Mouse (Mus musculus): ENCODE measurements at regions not wholly inside any gene's neighbourhood (a gene's known extent, or its start where the extent isn't known, plus 50 kb on each side); places are given as distances from the start of the nearest gene placed in this dataset.

GRCm38 (mm10) chr3:54587127-54587995 lies 105.2 kb upstream of the Supt20 start:
- WGBS, result 84% methylated on average over 21 of the region's 21 CpGs
- no peak overlapping the region for H3K4me2 ChIP-seq (replicated peaks)
- ATAC-seq (ENCODE audit: low FRiP score, low read depth), result no peak
- no peaks in the 10 kb centered on the region for H3K4me1 ChIP-seq
- no peaks in the 10 kb centered on the region for H3K27me3 ChIP-seq
- H3K36me3 ChIP-seq, result no peaks in the 10 kb centered on the region
- H3K4me3 ChIP-seq, result no peak overlapping the region
- H3K9ac ChIP-seq (replicated peaks), result no peak overlapping the region
- H3K9me3 ChIP-seq, result no peaks in the 10 kb centered on the region
- no peak overlapping the region for H3K27ac ChIP-seq (replicated peaks)

GRCm38 (mm10) chr3:54588198-54588597 lies 104.4 kb upstream of the Supt20 start:
- ATAC-seq (ENCODE audit: low FRiP score, low read depth), result no peak
- no peak overlapping the region for H3K27ac ChIP-seq (replicated peaks)
- H3K27me3 ChIP-seq, result no peaks in the 10 kb centered on the region
- no peak overlapping the region for H3K4me2 ChIP-seq (replicated peaks)
- H3K36me3 ChIP-seq, result no peaks in the 10 kb centered on the region
- WGBS, result 75% methylated on average over 5 of the region's 5 CpGs
- H3K9me3 ChIP-seq, result no peaks in the 10 kb centered on the region
- H3K9ac ChIP-seq (replicated peaks), result no peak overlapping the region
- H3K4me1 ChIP-seq, result no peaks in the 10 kb centered on the region
- H3K4me3 ChIP-seq, result no peak overlapping the region

GRCm38 (mm10) chr3:54589976-54590375 lies 102.6 kb upstream of the Supt20 start:
- no peak overlapping the region for H3K9ac ChIP-seq (replicated peaks)
- H3K4me3 ChIP-seq, result no peak overlapping the region
- no peak overlapping the region for H3K27ac ChIP-seq (replicated peaks)
- no peaks in the 10 kb centered on the region for H3K27me3 ChIP-seq
- H3K4me1 ChIP-seq, result no peaks in the 10 kb centered on the region
- no peak overlapping the region for H3K4me2 ChIP-seq (replicated peaks)
- 74% methylated on average over 9 of the region's 9 CpGs for WGBS
- no peaks in the 10 kb centered on the region for H3K36me3 ChIP-seq
- no peak for ATAC-seq (ENCODE audit: low FRiP score, low read depth)
- H3K9me3 ChIP-seq, result no peaks in the 10 kb centered on the region

- H3K4me1 ChIP-seq, result no peaks in the 10 kb centered on the region
- no peak overlapping the region for H3K4me3 ChIP-seq
- H3K27ac ChIP-seq (replicated peaks), result no peak overlapping the region
- 65% methylated on average over 3 of the region's 3 CpGs for WGBS
- no peaks in the 10 kb centered on the region for H3K36me3 ChIP-seq
- H3K9me3 ChIP-seq, result no peaks in the 10 kb centered on the region
- no peak overlapping the region for H3K4me2 ChIP-seq (replicated peaks)
- ATAC-seq (ENCODE audit: low FRiP score, low read depth), result no peak
- no peak overlapping the region for H3K9ac ChIP-seq (replicated peaks)
- no peaks in the 10 kb centered on the region for H3K27me3 ChIP-seq
Measured at GRCm38 (mm10) chr3:54591160-54591559, 101.4 kb upstream of the Supt20 start.

GRCm38 (mm10) chr3:54592064-54592463 lies 100.5 kb upstream of the Supt20 start:
- 87% methylated on average over 2 of the region's 2 CpGs for WGBS
- Histone ChIP-seq H3K27ac (replicated peaks) (no peak overlapping the region), H3K4me3 (no peak overlapping the region), H3K4me2 (replicated peaks) (no peak overlapping the region), H3K4me1 (no peaks in the 10 kb centered on the region), H3K9ac (replicated peaks) (no peak overlapping the region), H3K27me3 (no peaks in the 10 kb centered on the region), H3K36me3 (no peaks in the 10 kb centered on the region), H3K9me3 (no peaks in the 10 kb centered on the region)
- no peak for ATAC-seq (ENCODE audit: low FRiP score, low read depth)

GRCm38 (mm10) chr3:54592655-54593428 lies 99.8 kb upstream of the Supt20 start:
- no peak overlapping the region for H3K4me2 ChIP-seq (replicated peaks)
- no peak for ATAC-seq (ENCODE audit: low FRiP score, low read depth)
- 84% methylated on average over 14 of the region's 14 CpGs for WGBS
- H3K27ac ChIP-seq (replicated peaks), result no peak overlapping the region
- H3K27me3 ChIP-seq, result no peaks in the 10 kb centered on the region
- H3K4me3 ChIP-seq, result no peak overlapping the region
- H3K36me3 ChIP-seq, result no peaks in the 10 kb centered on the region
- no peak overlapping the region for H3K9ac ChIP-seq (replicated peaks)
- no peaks in the 10 kb centered on the region for H3K4me1 ChIP-seq
- H3K9me3 ChIP-seq, result no peaks in the 10 kb centered on the region

GRCm38 (mm10) chr3:54595193-54595592 lies 97.4 kb upstream of the Supt20 start:
- H3K27me3 ChIP-seq, result no peaks in the 10 kb centered on the region
- H3K27ac ChIP-seq (replicated peaks), result no peak overlapping the region
- no peak for ATAC-seq (ENCODE audit: low FRiP score, low read depth)
- H3K4me1 ChIP-seq, result no peaks in the 10 kb centered on the region
- no peak overlapping the region for H3K4me3 ChIP-seq
- no peaks in the 10 kb centered on the region for H3K9me3 ChIP-seq
- H3K9ac ChIP-seq (replicated peaks), result no peak overlapping the region
- 81% methylated on average over 3 of the region's 3 CpGs for WGBS
- no peak overlapping the region for H3K4me2 ChIP-seq (replicated peaks)
- H3K36me3 ChIP-seq, result no peaks in the 10 kb centered on the region

GRCm38 (mm10) chr3:54597326-54598274 lies 95.0 kb upstream of the Supt20 start:
- Histone ChIP-seq H3K27me3 (no peaks in the 10 kb centered on the region), H3K4me3 (no peak overlapping the region), H3K4me2 (replicated peaks) (no peak overlapping the region), H3K4me1 (no peaks in the 10 kb centered on the region), H3K27ac (replicated peaks) (no peak overlapping the region), H3K9ac (replicated peaks) (no peak overlapping the region), H3K9me3 (no peaks in the 10 kb centered on the region), H3K36me3 (no peaks in the 10 kb centered on the region)
- ATAC-seq (ENCODE audit: low FRiP score, low read depth), result no peak
- 77% methylated on average over 11 of the region's 11 CpGs for WGBS

GRCm38 (mm10) chr3:54598296-54598695 lies 94.3 kb upstream of the Supt20 start:
- no peaks in the 10 kb centered on the region for H3K36me3 ChIP-seq
- H3K27me3 ChIP-seq, result no peaks in the 10 kb centered on the region
- no peak overlapping the region for H3K27ac ChIP-seq (replicated peaks)
- H3K4me1 ChIP-seq, result no peaks in the 10 kb centered on the region
- ATAC-seq (ENCODE audit: low FRiP score, low read depth), result no peak
- 52% methylated on average over 5 of the region's 5 CpGs for WGBS
- H3K9ac ChIP-seq (replicated peaks), result no peak overlapping the region
- no peak overlapping the region for H3K4me2 ChIP-seq (replicated peaks)
- no peak overlapping the region for H3K4me3 ChIP-seq
- no peaks in the 10 kb centered on the region for H3K9me3 ChIP-seq

- 81% methylated on average over 4 of the region's 4 CpGs for WGBS
- no peak overlapping the region for H3K4me2 ChIP-seq (replicated peaks)
- ATAC-seq (ENCODE audit: low FRiP score, low read depth), result no peak
- H3K27ac ChIP-seq (replicated peaks), result no peak overlapping the region
- no peaks in the 10 kb centered on the region for H3K4me1 ChIP-seq
- H3K36me3 ChIP-seq, result no peaks in the 10 kb centered on the region
- H3K9ac ChIP-seq (replicated peaks), result no peak overlapping the region
- H3K4me3 ChIP-seq, result no peak overlapping the region
- H3K9me3 ChIP-seq, result no peaks in the 10 kb centered on the region
- H3K27me3 ChIP-seq, result no peaks in the 10 kb centered on the region
Measured at GRCm38 (mm10) chr3:54604705-54605379, 87.8 kb upstream of the Supt20 start.

- Histone ChIP-seq H3K9me3 (no peaks in the 10 kb centered on the region), H3K9ac (replicated peaks) (no peak overlapping the region), H3K27me3 (no peaks in the 10 kb centered on the region), H3K36me3 (no peaks in the 10 kb centered on the region), H3K27ac (replicated peaks) (no peak overlapping the region), H3K4me2 (replicated peaks) (no peak overlapping the region), H3K4me1 (no peaks in the 10 kb centered on the region), H3K4me3 (no peak overlapping the region)
- 86% methylated on average over 10 of the region's 10 CpGs for WGBS
- ATAC-seq (ENCODE audit: low FRiP score, low read depth), result no peak
Measured at GRCm38 (mm10) chr3:54611431-54611990, 81.1 kb upstream of the Supt20 start.
